Mouse (Mus musculus) lung, adult 18-20 months (tissue): ENCODE data around the gene Galnt7.

Experiments
- DNase-seq, 2 experiments: peaks; one replicate each; pipeline ENCODE4 v3.0.0; 2022; ENCODE audit warnings: mixed read lengths in 2 of 2

Gene Galnt7

DNA sequence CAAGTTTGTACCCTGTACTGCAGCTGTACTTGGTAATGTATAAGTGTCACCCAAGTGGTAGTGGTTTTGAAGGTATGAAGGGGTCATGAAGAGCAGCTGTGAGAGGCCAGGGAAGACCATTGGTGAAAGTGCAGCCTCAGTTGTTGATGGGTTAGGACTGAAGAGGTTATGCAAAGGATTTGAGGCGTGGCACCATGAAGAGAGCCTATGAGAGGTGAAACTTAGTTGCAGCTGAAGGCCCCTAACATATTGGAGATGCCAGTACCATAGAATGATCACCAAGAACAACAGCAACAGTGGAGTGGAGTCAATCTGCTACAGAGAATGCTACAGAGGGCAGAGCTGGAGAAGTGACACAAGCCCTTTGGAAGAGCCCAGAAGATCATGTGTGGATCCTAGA, 163.5 kb downstream of the Galnt7 start:
- no peak for DNase-seq

GRCm38 (mm10) chr8:57488312-57488765, 164.5 kb downstream of the Galnt7 start:
- DNase-seq = peak; percentile 75 to 78

DNA sequence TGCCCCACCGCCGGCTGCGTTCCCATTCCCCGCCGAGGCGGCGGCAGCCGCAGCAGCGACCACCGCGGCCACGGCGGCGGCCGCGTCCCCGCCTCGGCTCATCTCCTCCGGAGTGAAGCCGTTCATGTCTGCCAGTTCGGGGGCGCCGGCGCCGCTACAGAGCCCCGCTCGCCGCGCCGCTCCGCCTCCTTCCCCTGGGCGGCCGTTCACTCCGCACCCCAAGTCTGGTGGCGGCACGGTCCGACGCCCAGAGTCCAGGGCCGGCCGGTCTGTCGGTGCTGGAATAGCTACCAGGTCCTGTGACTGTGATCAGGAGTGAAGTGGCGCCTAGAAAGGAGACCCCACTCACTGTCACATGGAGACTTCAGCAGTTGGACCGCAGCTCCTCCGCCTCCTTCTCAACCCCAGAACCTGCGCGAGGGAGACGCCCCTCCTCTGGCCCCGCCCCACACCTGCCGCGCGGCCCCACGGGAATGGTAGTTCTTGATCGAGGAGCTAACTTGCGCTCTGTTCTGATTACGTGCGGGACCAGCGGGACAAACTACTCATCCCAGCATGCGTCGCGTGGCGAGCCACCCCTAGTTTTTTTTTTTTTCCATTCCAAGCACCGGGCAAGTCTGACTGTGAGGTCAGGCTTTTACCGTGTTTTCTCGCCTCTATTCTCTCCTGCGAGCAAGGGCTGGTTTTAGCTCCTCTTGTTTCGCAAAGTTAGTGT, 165.2 kb downstream of the Galnt7 start, which contains the start of gene Sap30:
Sap30 (minus strand) TSS at position 420 of the 715 bp plus-strand sequence.
- peak; percentile 99 for DNase-seq

- DNase-seq = peak; percentile 38 to 44
These were observed 166.1 kb downstream of the Galnt7 start for GRCm38 (mm10) chr8:57486491-57487440.

DNA sequence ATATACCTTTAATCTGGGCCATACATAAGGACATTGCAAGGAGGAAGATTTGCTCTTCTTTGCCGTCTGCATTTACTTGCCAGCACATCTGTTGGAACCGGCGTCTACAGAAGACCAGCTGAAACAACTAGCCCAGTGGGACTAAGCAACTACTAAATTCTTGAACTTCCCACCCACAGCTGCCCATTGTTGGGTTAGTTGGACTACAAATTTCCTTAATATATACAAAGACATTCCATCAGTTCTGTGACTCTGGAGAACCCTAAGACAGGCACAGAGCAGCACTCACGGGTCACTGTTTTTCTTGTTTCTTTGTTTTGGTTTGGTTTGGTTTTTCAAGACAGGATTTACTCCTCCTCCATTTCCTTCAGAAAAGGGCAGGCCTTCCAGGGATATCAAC, 172.2 kb downstream of the Galnt7 start:
- DNase-seq = no peak

DNA sequence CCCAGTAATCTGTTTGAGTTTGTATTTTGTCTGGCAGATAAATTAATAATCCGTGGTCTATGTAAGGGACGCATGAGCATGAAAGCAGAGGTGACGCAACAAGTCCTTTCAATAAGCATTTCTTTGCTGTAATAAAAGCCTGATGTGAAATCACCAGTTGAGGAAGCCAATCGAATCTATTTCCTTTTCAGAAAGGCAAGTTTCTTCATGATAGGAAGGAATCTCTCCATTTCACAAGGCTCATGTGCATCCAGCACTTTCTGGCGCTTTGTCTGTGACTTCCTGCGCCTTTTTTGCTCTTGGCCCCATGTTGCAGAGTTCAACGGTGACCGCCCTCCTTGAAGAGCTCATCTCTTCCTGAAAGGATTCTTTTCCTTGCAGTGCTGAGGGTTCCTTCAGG, 173.1 kb downstream of the Galnt7 start:
- DNase-seq = no peak

DNA sequence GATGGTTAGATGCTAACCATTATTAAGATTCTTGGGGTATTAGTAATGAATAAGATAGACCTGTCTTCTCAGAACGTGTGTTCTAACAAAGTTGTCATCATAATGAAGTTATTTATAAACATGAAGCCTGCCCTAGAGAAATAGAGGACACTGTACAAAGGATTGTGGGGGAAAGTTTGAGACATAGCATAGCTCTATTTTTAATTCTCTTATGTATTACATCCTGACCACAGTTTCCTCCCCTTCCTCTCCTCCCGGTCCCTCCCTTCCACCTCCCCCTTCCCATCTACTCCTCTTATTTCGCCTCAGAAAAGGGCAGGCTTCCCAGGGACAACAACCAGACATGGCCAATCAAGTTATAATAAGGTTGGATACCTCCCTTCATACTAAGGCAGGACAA, 174.4 kb downstream of the Galnt7 start:
- no peak for DNase-seq
